Mouse (Mus musculus) kidney, postnatal 0 days (tissue): ENCODE results near the gene Slc26a10. TPM values are rescaled to one million over a fixed set of nuclear protein-coding genes. Genes with fewer than 3 reads are reported as not detected.
"Not testable (repeated sequence)": the region's sequence is repeated elsewhere in the genome, so short reads cannot be mapped to it uniquely, and the experiment has no call there.

Source experiments
- ATAC-seq: fragments of 200-750 bp; cut with Nextera tagmentation; replicated peaks from 2 replicates; pipeline ENCODE4 v1.8.0; 2017; ENCODE audit warnings: low read depth, moderate number of reproducible peaks, moderate TSS enrichment, moderate library complexity; ENCODE audit not compliant: low FRiP score
- DNase-seq: peaks from one replicate; pipeline ENCODE4 v3.0.0-alpha.2; 2016; ENCODE audit warnings: low spot score
- H3K27ac ChIP-seq: fragments of 300-500 bp; sonication (generic); 2 replicates; pipeline ENCODE4 v1.5.1; 2014; ENCODE audit warnings: mild to moderate bottlenecking
- H3K27me3 ChIP-seq: fragments of 300-500 bp; sonication (generic); 2 replicates; pipeline ENCODE4 v1.6.1; 2014; ENCODE audit warnings: low read length, mixed read lengths; ENCODE audit not compliant: insufficient read depth
- H3K36me3 ChIP-seq: fragments of 300-500 bp; sonication (generic); 2 replicates; pipeline ENCODE4 v1.6.1; 2014; ENCODE audit warnings: low read length, mixed read lengths; ENCODE audit not compliant: insufficient read depth
- H3K4me1 ChIP-seq: fragments of 300-500 bp; sonication (generic); replicated peaks from 2 replicates; pipeline ENCODE4 v1.6.1; 2014; ENCODE audit warnings: antibody characterized with exemption, low read length, mixed read lengths; ENCODE audit not compliant: insufficient read depth
- H3K4me2 ChIP-seq: fragments of 300-500 bp; sonication (generic); 2 replicates; pipeline ENCODE4 v1.6.1; 2014; ENCODE audit warnings: mild to moderate bottlenecking, low read length, moderate library complexity, mixed read lengths
- H3K4me3 ChIP-seq: fragments of 300-500 bp; sonication (generic); replicated peaks from 2 replicates; pipeline ENCODE4 v1.5.1; 2014; ENCODE audit warnings: low read depth, low read length
- H3K9ac ChIP-seq: fragments of 300-500 bp; sonication (generic); 2 replicates; pipeline ENCODE4 v1.6.1; 2014; ENCODE audit warnings: low read depth, low read length
- H3K9me3 ChIP-seq: fragments of 300-500 bp; sonication (generic); replicated peaks from 2 replicates; pipeline ENCODE4 v1.6.1; 2016; ENCODE audit warnings: low read length, inconsistent platforms, mixed read lengths
- CTCF ChIP-seq: IDR thresholded peaks from 2 replicates; pipeline ENCODE4 v1.5.1; 2016; ENCODE audit warnings: antibody characterized with exemption, low read depth, mild to moderate bottlenecking, moderate library complexity
- WGBS: fragments of 180-500 bp; shearing (Covaris S2); extraction: QIAGEN DNeasy Blood & Tissue Kit; methylation state at CpG from one replicate; pipeline ENCODE4 v1.1.7; 2014; 5-methylcytosine and 5-hydroxymethylcytosine counted together
- polyA plus RNA-seq: library from polyadenylated mRNA; unstranded; fragments of >200 nt; fragmentation: Nextera tagmentation; extraction: Ambion mirVana; gene quantifications from 2 replicates; pipeline ENCODE4 v1.2.1, GENCODE M21; 2015

Gene Slc26a10
- polyA plus RNA-seq, 1 experiment from 2014 or later = 3.1 TPM

- TF ChIP-seq CTCF = no peak
- Histone ChIP-seq H3K4me2 (no peak overlapping the region), H3K27me3 (no peaks in the 10 kb centered on the region), H3K9me3 (no peaks in the 10 kb centered on the region), H3K36me3 (peaks cover 40% of the 10 kb centered on the region), H3K27ac (peak overlapping the region; percentile 96), H3K4me1 (peaks cover 10% of the 10 kb centered on the region; the same call in 1 of the 2 replicates), H3K9ac (no peak overlapping the region), H3K4me3 (no peak overlapping the region)
- ATAC-seq = no peak
- 85% methylated on average over 8 of the region's 8 CpGs for WGBS
- no peak for DNase-seq
These were observed 16.7 kb upstream of the Slc26a10 start for GRCm38 (mm10) chr10:127197104-127197503.

- peak overlapping the region; percentile 87; the same call in 1 of the 2 replicates for H3K9ac ChIP-seq
- DNase-seq = peak; percentile 93
- H3K4me2 ChIP-seq = peak overlapping the region; percentile 94
- peaks cover 10% of the 10 kb centered on the region; the same call in 1 of the 2 replicates for H3K4me1 ChIP-seq
- peak; percentile 82 for ATAC-seq
- H3K4me3 ChIP-seq = peak overlapping the region; percentile 86
- WGBS = 0% methylated on average over 5 of the region's 5 CpGs
- TF ChIP-seq CTCF = no peak
- H3K27me3 ChIP-seq = no peaks in the 10 kb centered on the region
- no peaks in the 10 kb centered on the region for H3K9me3 ChIP-seq
- peaks cover 40% of the 10 kb centered on the region for H3K36me3 ChIP-seq
- H3K27ac ChIP-seq = peak overlapping the region; percentile 96
These were observed 15.9 kb upstream of the Slc26a10 start for GRCm38 (mm10) chr10:127196392-127196791.

- WGBS = under 1% methylated on average over 39 of the region's 47 CpGs
- Histone ChIP-seq H3K4me3 (peak within 1 kb of the TSS; percentile 86), H3K9ac (peak within 1 kb of the TSS; percentile 87), H3K4me1 (peaks cover 10% of the 10 kb centered on the region; the same call in 1 of the 2 replicates), H3K4me2 (peak within 1 kb of the TSS; percentile 94), H3K36me3 (peaks cover 37% of the 10 kb centered on the region), H3K9me3 (no peaks in the 10 kb centered on the region), H3K27ac (peak within 1 kb of the TSS; percentile 96), H3K27me3 (no peaks in the 10 kb centered on the region)
- TF ChIP-seq CTCF = no peak
- peak; percentile 55 for DNase-seq
- ATAC-seq = peak; percentile 43
These were observed 15.1 kb upstream of the Slc26a10 start, which contains the start of gene Dtx3 for GRCm38 (mm10) chr10:127195328-127196129. Gene Dtx3 (minus strand): TSS chr10:127195728.

GRCm38 (mm10) chr10:127194428-127195327 is 14.2 kb upstream of the Slc26a10 start:
- peak overlapping the region; percentile 87 for H3K9ac ChIP-seq
- peak; percentile 56 for DNase-seq
- H3K4me2 ChIP-seq = peak overlapping the region; percentile 94
- H3K4me3 ChIP-seq = peak overlapping the region; percentile 86
- TF ChIP-seq CTCF = no peak
- peak overlapping the region; percentile 96 for H3K27ac ChIP-seq
- no peaks in the 10 kb centered on the region for H3K9me3 ChIP-seq
- 6% methylated on average over 22 of the region's 22 CpGs for WGBS
- ATAC-seq = peak; percentile 47
- H3K4me1 ChIP-seq = peaks cover 16% of the 10 kb centered on the region; the same call in 1 of the 2 replicates
- H3K27me3 ChIP-seq = no peaks in the 10 kb centered on the region
- H3K36me3 ChIP-seq = peaks cover 32% of the 10 kb centered on the region

GRCm38 (mm10) chr10:127193011-127193410 is 12.6 kb upstream of the Slc26a10 start:
- DNase-seq (no peak), ATAC-seq (no peak)
- Histone ChIP-seq H3K36me3 (peaks cover 17% of the 10 kb centered on the region), H3K4me3 (no peak overlapping the region), H3K4me2 (no peak overlapping the region), H3K27ac (no peak overlapping the region), H3K9ac (no peak overlapping the region), H3K4me1 (peaks cover 21% of the 10 kb centered on the region; the same call in 1 of the 2 replicates), H3K9me3 (no peaks in the 10 kb centered on the region), H3K27me3 (no peaks in the 10 kb centered on the region)
- WGBS = 65% methylated on average over 9 of the region's 9 CpGs
- no peak for TF ChIP-seq CTCF

GRCm38 (mm10) chr10:127192057-127192328 is 11.5 kb upstream of the Slc26a10 start:
- Histone ChIP-seq H3K4me1 (peaks cover 21% of the 10 kb centered on the region; the same call in 1 of the 2 replicates), H3K36me3 (peaks cover 12% of the 10 kb centered on the region; the same call in 1 of the 2 replicates)
- H3K27me3 ChIP-seq, H3K4me3 ChIP-seq, H3K27ac ChIP-seq, DNase-seq, ATAC-seq, H3K4me2 ChIP-seq, H3K9me3 ChIP-seq, H3K9ac ChIP-seq: not testable (repeated sequence)
- 81% methylated on average over 1 of the region's 1 CpGs for WGBS
